Mouse (Mus musculus) urinary bladder, postnatal 4 days (tissue): ENCODE results near the gene Col5a2.
A peak's percentile ranks its signal among the peaks of the same experiment; 100 is the strongest.
"Not testable (repeated sequence)": the region's sequence is repeated elsewhere in the genome, so short reads cannot be mapped to it uniquely, and the experiment has no call there.

Experiments used
- DNase-seq, 2 experiments: peaks; one replicate each; pipeline ENCODE4 v3.0.0; 2021 to 2022; ENCODE audit warnings: low spot score in 2 of 2

Gene Col5a2

DNA sequence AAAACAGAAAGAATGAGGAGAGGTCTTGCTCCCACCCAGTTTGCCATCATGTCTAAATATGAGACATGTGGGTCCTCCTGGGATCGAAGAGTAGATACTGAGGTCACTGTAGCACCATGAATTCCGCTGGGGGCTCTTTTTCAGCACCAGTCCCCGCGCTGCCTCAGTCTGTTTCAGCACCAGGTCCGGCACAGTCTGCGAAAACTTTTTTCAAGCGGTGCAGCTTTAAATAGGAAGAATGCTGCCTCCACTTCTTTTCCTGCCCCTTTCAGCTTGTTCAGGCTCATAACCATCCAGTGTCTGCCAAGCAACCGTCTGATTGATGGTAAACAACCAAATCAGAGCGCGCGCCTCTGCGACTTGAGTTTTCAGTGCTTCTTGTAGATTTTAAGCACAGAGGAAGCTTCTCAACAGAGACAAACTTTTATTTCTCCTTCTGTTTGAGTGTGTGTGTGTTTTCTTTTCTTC, at the start of gene Col5a2:
Gene Col5a2, minus strand, starts transcription at position 418 of the 468 bp plus-strand sequence.
- peak; percentile 59 to 68 for DNase-seq

DNA sequence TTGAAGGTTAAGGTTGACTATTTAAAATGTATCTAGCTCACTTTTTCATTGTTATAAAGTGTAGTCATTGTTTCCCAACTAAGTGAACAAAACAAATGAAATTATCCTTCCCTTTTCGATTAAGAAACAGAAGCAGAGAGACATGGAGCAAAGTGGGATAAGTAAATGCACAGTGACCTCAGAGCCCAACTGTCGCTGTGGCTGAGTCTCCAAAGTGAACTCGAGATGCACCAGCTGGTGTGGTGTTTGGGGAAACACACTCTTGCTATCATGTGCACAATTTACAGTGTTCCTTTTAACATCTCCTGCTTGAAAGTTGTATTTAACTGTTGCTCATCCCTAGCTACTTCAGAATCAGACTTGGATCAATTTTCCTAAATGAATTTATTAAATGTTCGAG, 47.4 kb upstream of the Col5a2 start:
- DNase-seq = no peak

DNA sequence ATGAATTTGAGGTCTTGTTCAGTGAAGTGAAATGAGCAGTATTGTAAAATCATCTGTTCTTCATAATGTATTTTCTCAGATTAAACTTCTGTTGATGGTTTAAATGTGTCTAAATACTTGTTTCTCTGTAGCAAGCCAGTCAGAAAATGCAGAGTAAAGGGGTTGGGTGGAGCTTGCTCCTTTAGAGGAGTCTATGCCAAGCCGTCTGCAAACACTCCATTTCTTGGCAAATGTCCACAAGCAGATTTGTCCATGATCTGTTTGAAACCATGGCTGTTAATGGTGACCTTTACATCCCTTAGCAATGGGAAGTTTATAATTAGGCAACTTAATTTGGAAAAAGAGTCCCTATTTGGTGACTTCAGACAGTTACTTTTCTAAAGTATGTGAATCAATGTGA, 38.8 kb upstream of the Col5a2 start:
- peak in 1 of 2 experiments; percentile 27 for DNase-seq

DNA sequence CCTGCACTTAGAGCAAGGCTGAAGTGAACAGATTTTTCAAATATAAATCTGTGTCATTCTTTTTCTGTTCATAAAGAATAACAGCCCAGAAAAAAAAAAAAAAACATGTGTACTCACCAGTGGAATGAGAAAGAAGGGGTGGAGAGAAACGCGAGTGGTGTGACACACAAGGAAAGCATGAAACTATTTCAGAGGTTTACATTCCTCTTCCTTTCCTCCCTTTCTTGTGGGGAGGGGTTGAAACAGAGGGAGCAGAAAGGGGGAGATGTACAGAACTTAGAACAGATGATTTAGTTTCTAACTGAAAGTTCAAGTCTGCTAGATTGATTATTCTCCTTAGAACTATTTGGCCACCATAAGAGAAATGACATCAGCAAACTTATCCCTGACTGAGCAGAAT, 38.1 kb upstream of the Col5a2 start:
- DNase-seq = no peak

DNA sequence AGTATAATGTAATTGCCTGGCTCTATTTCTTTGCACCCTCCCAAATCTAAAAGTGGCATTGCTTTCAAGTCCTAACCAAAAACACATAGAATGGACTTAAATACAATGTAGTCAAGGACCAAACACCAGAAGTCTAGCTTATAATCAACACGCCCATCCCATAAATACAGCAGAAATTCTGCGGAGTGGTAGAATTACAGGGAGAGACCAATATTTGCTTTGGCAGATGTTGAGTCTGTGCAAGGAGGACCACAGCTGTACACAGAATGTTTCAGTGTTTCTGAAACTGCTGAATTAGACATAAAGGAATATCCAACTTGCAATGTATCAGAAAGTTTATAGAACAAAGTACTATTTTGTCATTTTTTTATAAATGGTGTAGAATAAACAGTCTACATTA, 28.4 kb upstream of the Col5a2 start:
- no peak for DNase-seq

DNA sequence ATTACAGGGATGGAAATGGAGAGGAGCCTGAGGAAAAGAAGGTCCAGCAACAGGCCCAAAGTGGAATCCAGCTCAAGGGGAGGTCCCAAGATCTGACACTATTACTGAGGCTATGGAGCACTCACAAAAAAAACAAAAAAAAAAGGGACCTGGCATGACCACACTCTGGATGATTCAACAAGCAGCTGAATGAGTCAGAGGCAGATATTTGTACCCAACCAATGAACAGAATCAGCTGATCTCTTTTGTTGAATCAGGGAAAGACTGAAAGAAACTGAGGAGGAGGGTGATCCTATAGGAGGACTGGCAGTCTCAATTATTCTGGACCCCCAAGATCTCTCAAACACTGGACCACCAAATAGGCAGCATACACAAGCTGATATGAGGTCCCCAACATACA, 24.4 kb upstream of the Col5a2 start:
- not testable (repeated sequence) for DNase-seq

DNA sequence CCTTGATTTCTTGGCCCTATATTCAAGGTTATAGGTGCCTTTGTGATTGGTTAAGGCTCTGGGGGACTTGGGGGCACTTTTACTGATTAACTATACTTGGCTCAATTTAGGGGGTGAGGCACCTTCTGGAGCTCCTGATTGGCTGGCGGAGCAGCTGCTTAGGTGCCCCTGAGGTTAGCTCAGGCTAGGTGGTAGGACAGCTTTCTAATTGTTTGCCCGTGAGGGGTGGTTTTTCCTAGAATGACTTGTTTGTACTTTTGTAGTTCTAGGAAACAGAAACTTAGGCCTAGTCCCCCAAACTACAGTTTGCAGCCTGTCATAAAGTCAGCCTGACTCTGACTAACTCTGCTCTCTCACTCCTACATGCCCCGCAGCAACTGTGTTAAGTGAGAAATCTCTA, 20.5 kb upstream of the Col5a2 start:
- no peak for DNase-seq

DNA sequence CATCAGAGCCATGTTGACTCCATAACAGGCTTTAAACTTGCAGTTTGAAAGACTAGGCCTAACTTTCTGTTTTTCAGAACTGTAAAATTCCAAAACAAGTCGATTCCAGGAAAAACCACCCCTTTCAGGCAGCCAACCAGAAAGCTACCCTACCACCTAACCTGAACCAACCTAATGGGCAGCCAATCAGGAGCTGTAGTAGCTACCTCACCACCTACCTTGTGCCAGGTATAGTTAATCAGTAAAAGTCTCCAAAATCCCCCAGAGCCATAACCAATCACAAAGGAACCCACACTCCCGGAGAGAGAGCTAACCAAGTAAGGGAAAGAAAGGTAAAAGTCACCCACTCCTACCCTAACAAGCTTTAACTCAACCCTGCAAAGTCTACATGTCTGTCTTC, 18.4 kb upstream of the Col5a2 start:
- DNase-seq = no peak

DNA sequence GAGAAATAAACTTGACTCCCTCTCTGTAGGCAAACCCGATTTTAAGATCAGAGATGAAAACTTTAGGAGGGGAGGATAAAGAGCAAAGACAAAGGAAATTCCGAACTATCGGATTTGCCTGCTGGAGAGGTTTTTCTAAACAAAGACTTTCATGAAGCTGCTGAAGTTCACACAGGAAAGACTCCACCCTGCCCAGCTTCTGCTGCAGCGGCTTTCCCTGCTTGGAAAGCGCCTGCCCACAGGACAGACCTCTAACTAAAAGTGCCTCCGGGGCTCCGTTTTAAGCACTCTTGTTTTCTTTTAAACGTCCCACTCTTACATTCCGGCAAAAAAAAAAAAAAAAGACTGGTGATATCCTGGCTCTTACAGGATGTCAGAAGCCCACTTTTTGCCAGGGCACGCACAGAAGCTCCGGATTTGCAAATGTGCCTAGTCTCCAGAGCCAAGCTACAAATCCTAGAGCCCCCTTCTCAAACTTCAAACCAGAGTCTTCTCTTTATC, 791 bp downstream of the Col5a2 start:
- no peak for DNase-seq

DNA sequence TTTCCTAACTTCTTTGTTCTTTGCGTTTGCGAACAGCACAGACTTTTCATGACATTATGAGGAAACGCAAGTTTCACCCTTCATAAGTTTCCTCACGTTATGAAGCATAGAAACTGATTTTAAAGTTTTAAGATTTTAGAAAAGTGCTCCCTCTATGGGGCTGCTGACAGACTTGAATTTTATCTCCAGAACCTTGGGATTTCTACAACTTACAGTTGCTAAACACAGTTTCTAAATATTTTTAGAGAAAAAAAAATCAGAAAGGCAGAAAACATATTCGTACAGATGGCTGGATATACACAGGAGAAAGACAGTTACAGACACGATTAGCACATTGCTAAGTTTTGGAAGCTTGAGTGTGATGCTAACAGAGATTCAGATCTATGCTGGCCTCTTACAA, 1.6 kb downstream of the Col5a2 start:
- no peak for DNase-seq

DNA sequence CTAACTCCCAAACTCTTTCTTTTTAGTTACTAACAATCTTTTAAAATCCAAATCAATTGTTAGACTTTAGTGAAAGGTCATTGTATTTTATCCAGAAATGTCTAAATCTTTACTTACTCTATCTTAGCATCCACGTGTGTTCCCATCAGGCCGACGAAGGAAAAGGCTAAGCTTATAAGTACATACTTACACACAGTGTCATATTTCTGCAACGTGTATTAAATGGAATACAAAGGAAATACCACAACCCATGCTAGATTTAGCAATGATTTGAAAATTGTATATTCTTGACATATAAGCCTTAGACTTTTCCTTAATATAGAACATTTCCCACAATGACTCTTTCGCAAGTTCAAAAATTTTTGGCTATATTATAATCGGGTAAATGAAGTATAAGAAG, 2.6 kb downstream of the Col5a2 start:
- no peak for DNase-seq

DNA sequence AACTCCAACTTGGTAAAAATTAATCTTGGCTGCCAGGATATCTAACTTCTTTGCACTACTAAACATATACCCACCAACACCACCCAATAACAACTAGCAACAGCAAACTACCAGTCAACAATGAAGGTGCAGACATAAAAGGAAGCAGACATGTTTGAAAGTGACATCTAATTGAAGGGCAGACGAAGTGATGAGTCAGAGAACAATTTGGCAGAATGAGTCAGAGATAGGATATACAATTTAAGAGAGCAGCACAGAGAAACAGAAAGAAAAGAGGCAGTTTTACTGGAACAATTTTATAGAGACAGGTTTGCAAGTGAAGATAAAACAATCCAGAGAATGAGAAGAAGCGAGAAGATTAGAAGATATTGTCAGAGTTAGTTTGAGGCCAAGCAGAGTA, 8.1 kb downstream of the Col5a2 start:
- DNase-seq = no peak

DNA sequence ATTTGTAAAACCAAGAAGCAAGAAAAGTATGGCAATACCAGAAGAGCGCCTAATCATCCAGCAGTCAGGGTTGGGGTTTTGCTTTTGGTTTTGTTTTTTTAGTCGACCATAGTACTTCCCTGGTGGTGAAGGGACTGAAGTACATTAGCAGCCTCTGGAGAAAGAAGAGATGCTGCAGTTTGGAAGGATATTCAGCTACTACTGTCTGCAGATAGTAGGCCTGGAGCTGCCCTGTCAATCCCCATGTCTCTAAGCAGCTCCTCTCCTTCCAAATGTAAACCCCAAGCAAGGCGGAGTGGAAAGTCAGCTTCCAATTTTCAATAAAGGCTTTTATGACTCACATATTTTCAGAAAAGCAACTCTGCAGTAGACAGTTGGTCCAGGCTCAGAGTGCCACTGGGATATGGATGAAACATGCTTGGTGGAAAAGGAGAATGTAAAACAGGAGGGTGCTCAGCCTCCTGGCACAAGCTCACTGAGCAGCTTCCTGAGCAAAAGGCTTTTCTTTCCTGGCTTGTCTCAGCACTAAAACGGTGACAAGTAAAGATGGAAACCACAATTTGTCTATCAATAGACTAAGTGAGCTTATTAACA, 10.9 kb downstream of the Col5a2 start:
- no peak for DNase-seq

DNA sequence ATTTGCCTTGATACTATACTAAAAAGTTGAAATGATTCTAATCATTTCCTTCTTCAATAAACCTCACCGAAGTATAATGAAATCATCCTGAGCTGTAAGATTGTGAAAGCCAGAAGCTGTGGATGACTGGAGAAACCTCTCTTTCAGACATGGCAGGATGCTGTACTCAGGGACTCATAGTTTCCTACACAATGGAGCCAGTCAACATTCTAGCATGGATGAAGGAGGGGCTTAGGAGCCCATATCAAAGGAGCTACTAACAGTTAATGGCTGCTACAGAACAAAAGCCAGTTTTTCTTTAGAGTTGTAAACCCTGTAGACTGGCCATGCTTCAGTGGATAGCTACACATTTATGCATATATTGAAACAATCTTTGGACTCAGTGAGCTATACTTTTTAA, 12.6 kb downstream of the Col5a2 start:
- DNase-seq = no peak

DNA sequence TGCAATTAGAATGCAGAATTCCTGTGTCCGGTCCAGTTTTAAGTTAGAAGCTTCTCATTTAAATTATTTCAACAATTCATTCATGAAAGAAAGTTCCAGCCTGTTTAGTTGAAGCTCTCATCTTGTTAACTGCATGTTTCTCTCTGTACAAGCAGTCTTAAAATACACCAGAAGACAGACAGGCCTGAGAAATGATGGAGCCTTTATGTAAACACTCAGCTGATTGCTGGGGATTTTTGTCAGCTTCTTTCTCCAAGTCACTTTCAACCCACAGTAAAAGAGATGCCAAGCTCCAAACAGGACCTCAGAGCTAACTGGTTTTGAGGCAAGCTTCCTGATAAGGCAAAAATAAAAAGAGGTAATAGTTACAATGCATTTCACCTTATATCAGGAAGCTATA, 14.8 kb downstream of the Col5a2 start:
- no peak for DNase-seq

DNA sequence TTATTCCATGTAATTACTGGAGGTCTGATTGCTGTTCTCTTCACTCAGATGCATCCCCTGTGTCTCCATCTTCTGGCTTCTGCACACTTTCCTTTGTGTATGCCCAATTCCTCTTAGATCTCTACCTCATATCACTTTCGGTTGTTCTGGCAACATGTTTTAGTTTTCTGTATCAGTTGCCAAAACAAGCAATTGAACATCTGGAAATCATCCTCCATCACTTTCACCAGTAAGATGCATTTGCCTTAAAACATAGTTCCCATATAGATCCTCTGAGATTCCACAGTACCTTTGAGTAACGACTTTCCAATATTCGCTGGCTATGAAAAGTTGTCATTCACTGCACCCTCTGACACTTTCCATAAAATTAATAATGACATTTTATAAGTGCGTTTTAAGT, 20.1 kb downstream of the Col5a2 start:
- DNase-seq = no peak

DNA sequence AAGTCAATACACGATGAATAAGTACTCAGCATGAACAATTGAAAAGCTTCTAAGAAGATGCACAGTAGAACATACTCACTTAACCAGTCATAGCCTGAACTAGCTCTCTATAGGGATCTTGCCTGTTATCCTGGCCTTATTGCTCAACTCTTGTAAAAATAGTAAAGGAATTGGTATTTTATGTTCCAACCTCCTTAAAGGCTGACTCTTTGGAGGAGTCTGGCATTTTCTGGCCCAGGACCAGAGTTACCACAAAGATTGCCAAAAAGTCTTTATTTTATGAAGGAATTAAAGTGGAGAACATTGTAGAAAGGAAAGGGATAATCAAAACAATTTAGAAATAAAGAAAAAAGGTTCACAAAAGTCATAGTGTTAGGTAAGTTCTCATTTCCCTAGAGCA, 21.2 kb downstream of the Col5a2 start:
- no peak for DNase-seq

DNA sequence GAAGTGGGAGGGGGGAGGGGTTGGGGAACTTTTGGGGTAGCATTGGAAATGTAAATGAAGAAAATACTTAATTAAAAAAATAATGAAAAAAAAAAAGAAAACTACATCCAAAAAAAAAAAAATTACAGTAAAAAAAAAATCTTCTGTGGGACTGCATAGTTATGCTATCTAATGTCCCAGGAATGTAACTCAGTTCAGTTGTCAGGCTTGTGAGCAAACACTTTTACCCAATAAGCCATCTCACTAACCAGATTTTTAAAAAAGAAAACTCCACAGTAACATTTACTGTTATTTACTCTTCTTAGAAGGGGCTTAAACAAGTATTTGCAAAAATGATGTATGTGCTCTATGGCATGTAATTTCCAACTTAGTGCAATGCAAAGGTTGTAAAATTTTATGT, 24.0 kb downstream of the Col5a2 start:
- no peak for DNase-seq

DNA sequence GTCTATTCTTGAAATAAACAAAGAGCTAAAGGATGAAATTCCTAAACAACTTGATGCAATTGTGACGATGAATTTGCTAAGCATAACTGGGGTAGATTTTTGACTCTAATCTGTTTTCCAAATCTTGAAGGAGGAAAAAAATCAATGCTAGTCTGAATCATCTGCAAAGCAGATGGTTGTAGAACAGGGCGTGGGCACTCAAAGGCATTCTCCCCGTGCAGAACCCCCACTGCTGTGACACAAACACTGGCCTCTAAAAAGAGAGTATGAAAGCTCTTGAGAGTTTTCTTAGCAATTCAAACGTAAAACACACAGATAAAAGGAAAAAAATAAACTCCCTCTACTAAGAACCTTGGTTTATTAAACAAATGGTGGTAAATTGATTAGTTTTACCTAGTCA, 30.3 kb downstream of the Col5a2 start:
- no peak for DNase-seq

DNA sequence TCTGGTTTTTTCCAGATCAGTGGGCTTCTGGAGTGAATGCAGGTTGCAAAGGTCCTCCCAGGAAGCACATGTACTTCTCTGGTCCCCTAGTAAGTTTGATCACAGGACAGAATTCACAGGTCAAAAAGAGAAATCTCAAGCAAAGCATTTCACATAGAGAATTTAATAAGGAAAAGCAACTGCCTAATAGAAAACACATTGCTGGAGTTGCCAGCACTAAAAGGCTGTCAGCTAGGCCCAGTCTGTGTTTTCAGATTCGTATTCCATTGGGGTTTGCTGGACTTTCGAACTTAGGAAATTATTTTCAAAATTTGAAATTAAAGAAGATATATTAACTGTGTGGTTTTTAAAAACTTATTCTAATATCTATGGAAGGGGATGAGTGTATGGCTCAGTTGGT, 42.3 kb downstream of the Col5a2 start:
- no peak for DNase-seq

DNA sequence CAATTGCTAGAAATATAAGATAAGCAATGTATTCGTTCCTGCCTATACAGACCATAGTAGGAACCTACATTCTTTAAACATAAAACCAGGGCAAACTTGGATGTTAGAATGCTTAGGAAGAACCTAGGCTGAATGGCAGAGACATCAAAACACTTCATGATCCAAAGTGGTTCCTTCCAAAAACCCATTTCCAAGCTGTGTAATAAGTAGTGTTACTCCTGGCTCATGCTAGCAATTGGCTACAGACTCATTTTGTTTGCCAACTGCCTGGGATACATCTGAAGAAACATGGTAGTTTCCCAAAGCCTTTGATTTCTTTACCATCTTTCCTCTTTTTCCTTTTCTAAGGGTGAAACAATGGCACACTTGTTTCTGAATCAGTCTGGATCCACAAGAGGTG, 47.3 kb downstream of the Col5a2 start:
- DNase-seq = no peak

DNA sequence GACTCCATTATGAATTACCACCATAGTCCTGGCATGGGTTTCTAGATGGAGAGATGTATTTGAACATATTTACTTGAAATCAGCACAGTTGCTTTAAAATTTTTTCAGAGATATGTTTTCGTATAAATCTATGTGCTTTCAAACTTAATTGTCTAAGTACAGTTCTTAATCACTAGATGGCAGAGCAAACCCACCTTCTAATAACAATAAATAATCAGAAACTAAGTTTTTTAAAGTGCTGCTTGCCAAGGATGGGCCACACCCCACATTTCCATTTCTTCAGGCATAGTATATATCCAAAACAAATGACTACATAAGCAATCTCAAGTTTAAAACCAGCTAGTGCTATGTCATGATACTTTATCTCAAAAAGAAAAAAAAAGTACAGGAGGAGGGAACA, 54.2 kb downstream of the Col5a2 start:
- no peak for DNase-seq

DNA sequence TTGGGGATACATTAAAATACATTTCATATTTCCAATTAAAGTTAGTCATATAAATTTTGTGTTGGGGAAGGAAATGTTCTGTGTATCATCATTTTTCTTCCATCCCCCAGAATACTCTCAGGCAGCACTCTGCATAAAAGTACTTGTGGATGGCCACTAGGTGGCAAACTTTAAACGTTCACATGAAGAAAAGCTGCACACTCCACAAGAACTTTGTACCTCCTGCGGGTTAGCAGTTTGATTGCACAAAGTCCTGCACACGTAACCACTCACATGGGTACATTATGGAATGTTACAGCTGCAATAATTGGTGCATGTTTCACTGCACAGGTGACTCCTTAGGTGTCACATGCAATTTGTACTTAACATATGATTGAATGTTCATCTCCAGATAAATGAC, 71.2 kb downstream of the Col5a2 start:
- DNase-seq = no peak

DNA sequence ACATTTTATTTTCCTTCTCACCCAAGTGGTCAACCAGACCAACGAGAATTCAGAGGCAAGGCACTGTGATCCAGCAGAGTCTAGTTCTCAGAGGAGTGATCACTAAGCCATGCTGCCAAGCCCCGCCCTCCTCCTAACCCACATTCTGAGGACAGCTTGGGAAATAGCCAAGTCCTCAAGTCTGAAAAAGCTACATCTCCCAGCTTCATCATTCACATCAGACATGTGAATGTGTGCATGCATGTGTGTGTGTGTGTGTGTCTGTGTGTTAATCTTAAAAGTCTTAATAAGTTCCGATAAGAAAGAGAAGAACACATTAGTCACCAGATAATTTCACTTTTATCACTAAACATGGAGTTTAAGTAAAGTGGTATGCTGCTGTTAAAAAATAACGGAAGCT, 72.6 kb downstream of the Col5a2 start:
- DNase-seq = peak in 1 of 2 experiments; percentile 33
